Mouse (Mus musculus) MEL (cell line): ENCODE data around the gene Inpp4b. TPM values are rescaled to one million over a fixed set of nuclear protein-coding genes. Genes with fewer than 3 reads are reported as not detected.

Source experiments
- DNase-seq: peaks from one replicate; pipeline ENCODE4 v3.0.0; 2011; ENCODE audit warnings: low read depth, low spot score
- H3K27ac ChIP-seq: 2 replicates; pipeline ENCODE4 v1.5.1; 2012; ENCODE audit warnings: low read depth, mild to moderate bottlenecking, control low read depth, low read length, moderate library complexity; ENCODE audit not compliant: control insufficient read depth
- H3K27me3 ChIP-seq, 2 experiments: fragments of 150-350 bp in 1 of 2; sonication (generic) in 1 of 2; 2 replicates each; pipeline ENCODE4 v1.6.1; 2012; ENCODE audit warnings: low read length in 2 of 2, mild to moderate bottlenecking in 2 of 2, improper control_type of control experiment in 1 of 2, moderate library complexity in 1 of 2; ENCODE audit not compliant: insufficient read depth in 2 of 2, control insufficient read depth in 1 of 2
- H3K36me3 ChIP-seq, 2 experiments: 2 replicates each; pipeline ENCODE4 v1.6.1; 2012 to 2014; ENCODE audit warnings: low read length in 2 of 2, improper control_type of control experiment in 1 of 2, inconsistent platforms in 1 of 2, mild to moderate bottlenecking in 1 of 2; ENCODE audit not compliant: insufficient read depth in 2 of 2, control insufficient read depth in 1 of 2
- H3K4me1 ChIP-seq, 2 experiments: fragments of 150-350 bp in 1 of 2; sonication (generic) in 1 of 2; 2 replicates each; pipeline ENCODE4 v1.6.1; 2012; ENCODE audit warnings: low read length in 2 of 2, improper control_type of control experiment in 1 of 2, mild to moderate bottlenecking in 1 of 2; ENCODE audit not compliant: insufficient read depth in 2 of 2, control insufficient read depth in 1 of 2
- H3K4me3 ChIP-seq, 2 experiments: fragments of 150-350 bp in 1 of 2; sonication (generic) in 1 of 2; 2 replicates each; pipeline ENCODE4 v1.5.1; 2012; ENCODE audit warnings: low read depth in 2 of 2, low read length in 2 of 2, mild to moderate bottlenecking in 2 of 2, moderate library complexity in 2 of 2, control low read depth in 1 of 2, improper control_type of control experiment in 1 of 2; ENCODE audit not compliant: control insufficient read depth in 1 of 2, insufficient read depth in 1 of 2
- H3K79me2 ChIP-seq: 2 replicates; pipeline ENCODE4 v1.6.1; 2012; ENCODE audit warnings: mild to moderate bottlenecking, low read length, moderate library complexity; ENCODE audit not compliant: control insufficient read depth, poor library complexity, insufficient read depth
- H3K9ac ChIP-seq: 2 replicates; pipeline ENCODE4 v1.6.1; 2012; ENCODE audit warnings: low read depth, mild to moderate bottlenecking, control low read depth, low read length, moderate library complexity; ENCODE audit not compliant: control insufficient read depth, poor library complexity, severe bottlenecking
- H3K9me3 ChIP-seq: fragments of 150-350 bp; sonication (generic); replicated peaks from 2 replicates; pipeline ENCODE4 v1.6.1; 2012; ENCODE audit warnings: mild to moderate bottlenecking, low read length, improper control_type of control experiment, moderate library complexity; ENCODE audit not compliant: insufficient read depth
- BHLHE40 ChIP-seq: IDR thresholded peaks from 2 replicates; pipeline ENCODE4 v1.6.1; 2012; ENCODE audit warnings: low read depth, mild to moderate bottlenecking, inconsistent platforms, low read length, improper control_type of control experiment, borderline replicate concordance
- CHD1 ChIP-seq: IDR thresholded peaks from 2 replicates; pipeline ENCODE4 v1.6.1; 2012; ENCODE audit warnings: low read depth, mild to moderate bottlenecking, inconsistent platforms, low read length, improper control_type of control experiment
- CHD2 ChIP-seq: IDR thresholded peaks from 2 replicates; pipeline ENCODE4 v1.6.1; 2011; ENCODE audit warnings: low read length, improper control_type of control experiment
- CTCF ChIP-seq, 3 experiments: IDR thresholded peaks in 2 of 3; conservative IDR thresholded peaks in 1 of 3; 2 replicates each; pipeline ENCODE4 v1.5.1; 2011 to 2012; ENCODE audit warnings: low read length in 3 of 3, low read depth in 2 of 3, mild to moderate bottlenecking in 2 of 3, improper control_type of control experiment in 1 of 3, inconsistent platforms in 1 of 3, mixed read lengths in 1 of 3, moderate library complexity in 1 of 3; ENCODE audit not compliant: control insufficient read depth in 1 of 3, insufficient read depth in 1 of 3, poor library complexity in 1 of 3, severe bottlenecking in 1 of 3
- E2F4 ChIP-seq: IDR thresholded peaks from 2 replicates; pipeline ENCODE4 v1.6.1; 2011; ENCODE audit warnings: low read depth, low read length, improper control_type of control experiment, borderline replicate concordance
- ELF1 ChIP-seq: IDR thresholded peaks from 2 replicates; pipeline ENCODE4 v1.6.1; 2014; ENCODE audit warnings: low read depth, mild to moderate bottlenecking, inconsistent platforms, low read length, improper control_type of control experiment, moderate library complexity
- EP300 ChIP-seq, 2 experiments: IDR thresholded peaks; 2 replicates each; pipeline ENCODE4 v1.6.1; 2011; ENCODE audit warnings: improper control_type of control experiment in 2 of 2, low read length in 2 of 2, low read depth in 1 of 2, mild to moderate bottlenecking in 1 of 2
- ETS1 ChIP-seq: IDR thresholded peaks from 2 replicates; pipeline ENCODE4 v1.6.1; 2012; ENCODE audit warnings: low read depth, mild to moderate bottlenecking, inconsistent platforms, low read length, improper control_type of control experiment, moderate library complexity
- GABPA ChIP-seq: IDR thresholded peaks from 2 replicates; pipeline ENCODE4 v1.6.1; 2012; ENCODE audit warnings: low read depth, mild to moderate bottlenecking, inconsistent platforms, low read length, improper control_type of control experiment, moderate library complexity
- HCFC1 ChIP-seq: IDR thresholded peaks from 2 replicates; pipeline ENCODE4 v1.6.1; 2012; ENCODE audit warnings: low read depth, mild to moderate bottlenecking, inconsistent platforms, low read length, improper control_type of control experiment, moderate library complexity
- JUND ChIP-seq: IDR thresholded peaks from 2 replicates; pipeline ENCODE4 v1.6.1; 2011; ENCODE audit warnings: low read depth, mild to moderate bottlenecking, improper control_type of control experiment, low read length
- KAT2A ChIP-seq: conservative IDR thresholded peaks from 2 replicates; pipeline ENCODE4 v1.6.1; 2012; ENCODE audit warnings: low read depth, low read length, improper control_type of control experiment, inconsistent platforms
- MAFK ChIP-seq: IDR thresholded peaks from 2 replicates; pipeline ENCODE4 v1.6.1; 2011; ENCODE audit warnings: low read depth, mild to moderate bottlenecking, low read length, improper control_type of control experiment, borderline replicate concordance
- MAX ChIP-seq: IDR thresholded peaks from 2 replicates; pipeline ENCODE4 v1.6.1; 2011; ENCODE audit warnings: low read length, improper control_type of control experiment
- MAZ ChIP-seq: IDR thresholded peaks from 2 replicates; pipeline ENCODE4 v1.6.1; 2012; ENCODE audit warnings: low read depth, mild to moderate bottlenecking, inconsistent platforms, low read length, improper control_type of control experiment
- MEF2A ChIP-seq: IDR thresholded peaks from 2 replicates; pipeline ENCODE4 v1.6.1; 2014; ENCODE audit warnings: low read depth, mild to moderate bottlenecking, inconsistent platforms, low read length, improper control_type of control experiment; ENCODE audit not compliant: poor library complexity, insufficient replicate concordance, severe bottlenecking; ENCODE audit errors: extremely low read depth
- MXI1 ChIP-seq: IDR thresholded peaks from 2 replicates; pipeline ENCODE4 v1.6.1; 2011; ENCODE audit warnings: mild to moderate bottlenecking, low read depth, low read length, improper control_type of control experiment
- MYB ChIP-seq: IDR thresholded peaks from 2 replicates; pipeline ENCODE4 v1.6.1; 2011; ENCODE audit warnings: mild to moderate bottlenecking, low read depth, low read length, improper control_type of control experiment
- MYC ChIP-seq: IDR thresholded peaks from 2 replicates; pipeline ENCODE4 v1.6.1; 2011; ENCODE audit warnings: low read depth, mild to moderate bottlenecking, low read length, improper control_type of control experiment, moderate library complexity
- NELFE ChIP-seq: IDR thresholded peaks from 2 replicates; pipeline ENCODE4 v1.6.1; 2011; ENCODE audit warnings: low read depth, low read length, improper control_type of control experiment
- NRF1 ChIP-seq: IDR thresholded peaks from 2 replicates; pipeline ENCODE4 v1.6.1; 2014; ENCODE audit warnings: low read depth, mild to moderate bottlenecking, inconsistent platforms, low read length, improper control_type of control experiment, moderate library complexity; ENCODE audit not compliant: poor library complexity, insufficient read depth, severe bottlenecking
- POLR2A ChIP-seq, 2 experiments: IDR thresholded peaks; 2 replicates each; pipeline ENCODE4 v1.6.1; 2011 to 2012; ENCODE audit warnings: low read length in 2 of 2, mild to moderate bottlenecking in 2 of 2, control low read depth in 1 of 2, improper control_type of control experiment in 1 of 2, low read depth in 1 of 2, moderate library complexity in 1 of 2; ENCODE audit not compliant: control insufficient read depth in 1 of 2, insufficient read depth in 1 of 2, poor library complexity in 1 of 2
- POLR2AphosphoS2 ChIP-seq: IDR thresholded peaks from 2 replicates; pipeline ENCODE4 v1.6.1; 2011; ENCODE audit warnings: low read length, improper control_type of control experiment
- POLR2AphosphoS5 ChIP-seq: IDR thresholded peaks from 2 replicates; pipeline ENCODE4 v1.6.1; 2012; ENCODE audit warnings: low read depth, borderline replicate concordance, mild to moderate bottlenecking, inconsistent platforms, low read length, moderate library complexity, mixed read lengths
- RAD21 ChIP-seq: IDR thresholded peaks from 2 replicates; pipeline ENCODE4 v1.6.1; 2011; ENCODE audit warnings: mild to moderate bottlenecking, low read depth, low read length, improper control_type of control experiment
- RCOR1 ChIP-seq: IDR thresholded peaks from 2 replicates; pipeline ENCODE4 v1.6.1; 2012; ENCODE audit warnings: low read depth, mild to moderate bottlenecking, inconsistent platforms, low read length, improper control_type of control experiment
- SIN3A ChIP-seq: IDR thresholded peaks from 2 replicates; pipeline ENCODE4 v1.6.1; 2012; ENCODE audit warnings: low read length, improper control_type of control experiment, inconsistent platforms
- SMC3 ChIP-seq: IDR thresholded peaks from 2 replicates; pipeline ENCODE4 v1.6.1; 2011; ENCODE audit warnings: low read depth, low read length, improper control_type of control experiment
- TAL1 ChIP-seq: IDR thresholded peaks from 2 replicates; pipeline ENCODE4 v1.6.1; 2012; ENCODE audit warnings: mild to moderate bottlenecking, inconsistent platforms, low read length, moderate library complexity, mixed read lengths
- TBP ChIP-seq: IDR thresholded peaks from 2 replicates; pipeline ENCODE4 v1.8.0; 2011; ENCODE audit warnings: low read depth, low read length, improper control_type of control experiment
- TCF12 ChIP-seq: IDR thresholded peaks from 2 replicates; pipeline ENCODE4 v1.6.1; 2014; ENCODE audit warnings: low read depth, mild to moderate bottlenecking, inconsistent platforms, low read length, improper control_type of control experiment, moderate library complexity
- UBTF ChIP-seq: IDR thresholded peaks from 2 replicates; pipeline ENCODE4 v1.6.1; 2012; ENCODE audit warnings: low read depth, mild to moderate bottlenecking, inconsistent platforms, low read length, improper control_type of control experiment, moderate library complexity, borderline replicate concordance; ENCODE audit not compliant: insufficient read depth
- USF1 ChIP-seq: IDR thresholded peaks from 2 replicates; pipeline ENCODE4 v1.6.1; 2014; ENCODE audit warnings: low read depth, mild to moderate bottlenecking, inconsistent platforms, low read length, improper control_type of control experiment, moderate library complexity
- USF2 ChIP-seq, 2 experiments: IDR thresholded peaks; 2 replicates each; pipeline ENCODE4 v1.6.1; 2011 to 2012; ENCODE audit warnings: improper control_type of control experiment in 2 of 2, low read length in 2 of 2, borderline replicate concordance in 1 of 2, inconsistent platforms in 1 of 2, low read depth in 1 of 2, mild to moderate bottlenecking in 1 of 2; ENCODE audit not compliant: insufficient read depth in 1 of 2
- ZC3H11A ChIP-seq: IDR thresholded peaks from 2 replicates; pipeline ENCODE4 v1.6.1; 2012; ENCODE audit warnings: low read depth, mild to moderate bottlenecking, inconsistent platforms, low read length, improper control_type of control experiment
- ZKSCAN1 ChIP-seq: IDR thresholded peaks from 2 replicates; pipeline ENCODE4 v1.6.1; 2012; ENCODE audit warnings: low read depth, mild to moderate bottlenecking, inconsistent platforms, low read length, improper control_type of control experiment, moderate library complexity
- ZMIZ1 ChIP-seq: IDR thresholded peaks from 2 replicates; pipeline ENCODE4 v1.6.1; 2012; ENCODE audit warnings: low read depth, mild to moderate bottlenecking, inconsistent platforms, low read length, improper control_type of control experiment, moderate library complexity
- polyA plus RNA-seq, 2 experiments: library from polyadenylated mRNA; stranded (reverse) in 1 of 2; unstranded in 1 of 2; fragments of >175 nt in 1 of 2; fragments of >200 nt in 1 of 2; gene quantifications; 2 replicates each; pipeline versions ENCODE4 v1.2.1 to v1.2.4; 2012; ENCODE audit warnings: low replicate concordance in 2 of 2, low read depth in 1 of 2; ENCODE audit not compliant: insufficient read length in 2 of 2, insufficient read depth in 1 of 2, missing spikeins in 1 of 2
- total RNA-seq: library from RNA; depleted of rRNA; stranded (reverse); fragments of 300-350 nt; gene quantifications from 2 replicates; pipeline ENCODE4 v1.2.3, GENCODE M21; 2012

The Inpp4b gene
- total and polyA plus RNA-seq, 3 experiments, result 12.3 to 26.9 (median 13.6) TPM

DNA sequence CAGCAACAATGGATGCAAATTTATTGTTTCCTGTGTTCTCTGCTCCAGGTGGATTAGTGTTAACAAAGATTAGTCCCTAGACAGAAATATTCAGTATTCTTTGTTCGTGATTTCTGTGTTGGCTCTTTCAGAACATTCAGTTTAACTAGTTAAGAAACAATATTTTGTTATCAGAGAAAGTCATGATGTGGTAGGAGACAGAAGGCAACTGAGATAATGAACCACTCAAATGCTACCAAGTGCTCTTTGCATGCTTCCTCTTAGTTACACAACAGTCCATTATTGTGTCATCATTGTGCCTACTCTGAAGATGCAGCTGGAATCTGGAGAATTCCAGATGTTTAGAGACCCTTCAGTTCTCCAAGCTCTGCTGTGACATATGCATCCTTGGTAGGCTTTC, 432.1 kb downstream of the Inpp4b start:
- Histone ChIP-seq H3K27ac (peak overlapping the region; percentile 98), H3K4me1 (peaks cover 50 to 61% of the 10 kb centered on the region in 2 experiments), H3K9me3 (no peaks in the 10 kb centered on the region), H3K79me2 (peaks cover 19% of the 10 kb centered on the region), H3K4me3 (no peak overlapping the region), H3K27me3 (no peaks in the 10 kb centered on the region), H3K9ac (peak overlapping the region; percentile 64), H3K36me3 (peaks cover 0 to 79% of the 10 kb centered on the region in 2 experiments; a peak in 2 of 4 replicates)
- peak; percentile 94 for DNase-seq
- TF ChIP-seq NELFE, result no peak
- no peak for TF ChIP-seq ELF1
- no peak for TF ChIP-seq ZMIZ1
- no peak; the same call in 1 of the 2 replicates for TF ChIP-seq RAD21
- no peak for TF ChIP-seq MEF2A
- no peak for TF ChIP-seq SMC3
- no peak for TF ChIP-seq E2F4
- TF ChIP-seq POLR2A (IDR thresholded peaks at IDR 0.05; ENCODE audit: control insufficient read depth in 1 of 2, insufficient read depth in 1 of 2, low read depth in 1 of 2, low read length in 2 of 2, poor library complexity in 1 of 2), result no peak
- TF ChIP-seq ETS1, result peak; percentile 97
- no peak for TF ChIP-seq USF2 (IDR thresholded peaks at IDR 0.05; ENCODE audit: borderline replicate concordance in 1 of 2, insufficient read depth in 1 of 2, low read depth in 1 of 2, low read length in 2 of 2)
- no peak for TF ChIP-seq POLR2AphosphoS2
- peak; percentile 99 for TF ChIP-seq EP300 (IDR thresholded peaks at IDR 0.05; ENCODE audit: low read depth in 1 of 2, low read length in 2 of 2)
- TF ChIP-seq TAL1, result peak; percentile 100
- no peak for TF ChIP-seq HCFC1
- TF ChIP-seq MAX, result no peak
- TF ChIP-seq BHLHE40, result peak; percentile 51; the same call in 1 of the 2 replicates
- TF ChIP-seq CHD1, result no peak
- no peak for TF ChIP-seq USF1
- TF ChIP-seq TBP, result 0 out of 2 replicates have a peak, but pooled peaks have one; percentile 59
- no peak for TF ChIP-seq ZKSCAN1
- TF ChIP-seq UBTF, result no peak
- peak; percentile 66 for TF ChIP-seq RCOR1
- no peak for TF ChIP-seq KAT2A
- TF ChIP-seq MAZ, result no peak
- TF ChIP-seq MYC, result peak; percentile 92
- TF ChIP-seq SIN3A, result peak; percentile 90
- peak; percentile 51; the same call in 1 of the 2 replicates for TF ChIP-seq JUND
- peak; percentile 100 for TF ChIP-seq TCF12
- TF ChIP-seq CHD2, result no peak
- TF ChIP-seq MXI1, result no peak; the same call in 1 of the 2 replicates
- TF ChIP-seq MAFK, result no peak; the same call in 1 of the 2 replicates
- no peak for TF ChIP-seq POLR2AphosphoS5
- TF ChIP-seq CTCF (IDR thresholded peaks at IDR 0.05 in 2 of 3, conservative IDR thresholded peaks at IDR 0.05 in 1 of 3; ENCODE audit: control insufficient read depth in 1 of 3, insufficient read depth in 1 of 3, low read depth in 2 of 3, low read length in 3 of 3, poor library complexity in 1 of 3, severe bottlenecking in 1 of 3), result no peak
- no peak for TF ChIP-seq GABPA
- peak; percentile 96 for TF ChIP-seq MYB
- no peak for TF ChIP-seq ZC3H11A
- no peak for TF ChIP-seq NRF1
